Comparison of ENCODE assay signal across 20 mouse cellular contexts in the genomic region with DNA sequence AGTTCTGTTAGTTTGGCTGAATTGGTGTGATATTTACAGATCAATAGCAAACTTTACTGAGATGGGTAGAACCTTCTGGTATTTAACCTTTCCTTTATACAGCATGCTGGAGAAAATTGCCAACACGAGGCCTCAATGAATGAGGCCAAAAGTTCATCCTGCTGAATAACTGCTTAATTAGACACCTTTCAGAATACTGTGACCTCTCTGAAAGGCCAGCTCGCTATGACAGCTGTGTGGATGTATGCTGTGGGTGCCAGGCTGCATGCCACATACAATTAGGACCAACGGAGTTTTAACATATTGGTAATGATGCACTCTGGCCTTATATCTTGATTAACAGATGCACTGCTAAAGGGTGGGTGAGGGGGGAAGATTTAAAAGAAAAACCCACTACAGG.
"Had no signal": no experiment of that assay in that cellular context is flagged by ENCODE, and none has a peak within 500 bp of the region (broad histone marks: within the 10 kb centered on the region; RNA-seq: fewer than 3 reads in every experiment).

No protein-coding gene starts in this region.

- H3K9me3 ChIP-seq: liver, embryonic 13.5 days; liver, embryonic 15.5 days; lung, embryonic 15.5 days; midbrain, embryonic 12.5 days; neural tube, embryonic 12.5 days; stomach, embryonic 15.5 days had no signal

- ATAC-seq: liver, postnatal 0 days; lung, postnatal 0 days; midbrain, embryonic 16.5 days had no signal

- H3K27me3 ChIP-seq: liver, embryonic 13.5 days; liver, embryonic 15.5 days; lung, embryonic 15.5 days; megakaryocyte, embryonic 14.5 days; midbrain, embryonic 12.5 days; neural tube, embryonic 12.5 days; stomach, embryonic 15.5 days had no signal

- H3K27ac ChIP-seq: liver, embryonic 13.5 days; liver, embryonic 15.5 days; lung, embryonic 15.5 days; macrophage; midbrain, embryonic 12.5 days; neural tube, embryonic 12.5 days; stomach, embryonic 15.5 days; stomach, postnatal 0 days had no signal

- H3K4me1 ChIP-seq: liver, embryonic 13.5 days; liver, embryonic 15.5 days; lung, embryonic 15.5 days; megakaryocyte, embryonic 14.5 days; neural tube, embryonic 12.5 days; stomach, embryonic 15.5 days had no signal

- H3K36me3 ChIP-seq: liver, embryonic 13.5 days; liver, embryonic 15.5 days; lung, embryonic 15.5 days; midbrain, embryonic 12.5 days; neural tube, embryonic 12.5 days; stomach, embryonic 15.5 days had no signal

- H3K9ac ChIP-seq: liver, embryonic 13.5 days; liver, embryonic 15.5 days; liver, postnatal 0 days; lung, embryonic 15.5 days; midbrain, embryonic 12.5 days; neural tube, embryonic 12.5 days; stomach, embryonic 15.5 days had no signal

- H3K4me2 ChIP-seq: liver, embryonic 13.5 days; liver, embryonic 15.5 days; lung, embryonic 15.5 days; midbrain, embryonic 12.5 days; neural tube, embryonic 12.5 days; stomach, embryonic 15.5 days had no signal

- H3K4me3 ChIP-seq: liver, embryonic 13.5 days; liver, embryonic 15.5 days; lung, embryonic 15.5 days; midbrain, embryonic 12.5 days; neural tube, embryonic 12.5 days; stomach, embryonic 15.5 days had no signal

- DNase-seq: liver, embryonic 13.5 days; liver, postnatal 0 days; lung, adult 2 months; lung, postnatal 14 days; lung, postnatal 36 days; midbrain, embryonic 14.5 days; right cerebral cortex, postnatal 14 days; thymus, adult 2 months; thymus, postnatal 14 days; thymus, postnatal 36 days had no signal
